Mouse (Mus musculus) layer of hippocampus, postnatal 10 days (tissue): ENCODE measurements around the gene Cgnl1. TPM values are rescaled to one million over a fixed set of nuclear protein-coding genes. Genes with fewer than 3 reads are reported as not detected.

Source experiments
- DNase-seq, 2 experiments: peaks; one replicate each; pipeline ENCODE4 v3.0.0; 2021; ENCODE audit warnings: low spot score in 2 of 2
- total RNA-seq, 2 experiments: library from RNA; stranded (reverse); gene quantifications; 2 replicates each; pipeline ENCODE4 v1.2.3; 2021

The Cgnl1 gene
- total RNA-seq, 2 experiments from 2014 or later = 9.6 to 15.0 TPM

GRCm38 (mm10) chr9:71726121-71726520 lies 45.3 kb downstream of the Cgnl1 start:
- no peak for DNase-seq

- DNase-seq = no peak
Measured at GRCm38 (mm10) chr9:71722366-71722765, 49.0 kb downstream of the Cgnl1 start.

GRCm38 (mm10) chr9:71716995-71717394 lies 54.4 kb downstream of the Cgnl1 start:
- no peak for DNase-seq

- DNase-seq = no peak
Measured at GRCm38 (mm10) chr9:71710776-71711175, 60.6 kb downstream of the Cgnl1 start.

GRCm38 (mm10) chr9:71709199-71709598 lies 62.2 kb downstream of the Cgnl1 start:
- no peak for DNase-seq

- DNase-seq = no peak
Measured at GRCm38 (mm10) chr9:71707989-71708388, 63.4 kb downstream of the Cgnl1 start.

- no peak for DNase-seq
Measured at GRCm38 (mm10) chr9:71704332-71705014, 66.9 kb downstream of the Cgnl1 start.

GRCm38 (mm10) chr9:71699087-71699486 lies 72.3 kb downstream of the Cgnl1 start:
- DNase-seq = no peak

- no peak for DNase-seq
Measured at GRCm38 (mm10) chr9:71698116-71698515, 73.3 kb downstream of the Cgnl1 start.

GRCm38 (mm10) chr9:71697189-71697588 lies 74.2 kb downstream of the Cgnl1 start:
- DNase-seq = no peak

- DNase-seq = no peak
Measured at GRCm38 (mm10) chr9:71696762-71697161, 74.6 kb downstream of the Cgnl1 start.

- DNase-seq = no peak
Measured at GRCm38 (mm10) chr9:71695133-71695532, 76.3 kb downstream of the Cgnl1 start.

- no peak for DNase-seq
Measured at GRCm38 (mm10) chr9:71694223-71694622, 77.2 kb downstream of the Cgnl1 start.

GRCm38 (mm10) chr9:71693771-71694170 lies 77.6 kb downstream of the Cgnl1 start:
- DNase-seq = no peak

- no peak for DNase-seq
Measured at GRCm38 (mm10) chr9:71692165-71692564, 79.2 kb downstream of the Cgnl1 start.

GRCm38 (mm10) chr9:71689369-71690073 lies 81.9 kb downstream of the Cgnl1 start:
- DNase-seq = no peak

- DNase-seq = no peak
Measured at GRCm38 (mm10) chr9:71686463-71686862, 84.9 kb downstream of the Cgnl1 start.

GRCm38 (mm10) chr9:71684772-71685171 lies 86.6 kb downstream of the Cgnl1 start:
- no peak for DNase-seq

GRCm38 (mm10) chr9:71680381-71680780 lies 91.0 kb downstream of the Cgnl1 start:
- peak in 1 of 2 experiments; percentile 16 for DNase-seq

GRCm38 (mm10) chr9:71679103-71679815 lies 92.1 kb downstream of the Cgnl1 start:
- peak; percentile 23 to 33 for DNase-seq

- no peak for DNase-seq
Measured at GRCm38 (mm10) chr9:71676988-71677688, 94.3 kb downstream of the Cgnl1 start.
